8 mouse cellular contexts compared by ENCODE assay signal in genomic region chr17:46678416-46678815, GRCm38 (mm10). TPM values are rescaled to one million over a fixed set of nuclear protein-coding genes. Genes with fewer than 3 reads are reported as not detected.
DNase-seq lines count a peak whose midpoint lies in the region; ATAC-seq and TF ChIP-seq lines count a peak whose summit lies in the region.

Gene Mea1, plus strand, starts transcription at chr17:46678793.

- no peaks in the 10 kb centered on the region for H3K27me3 ChIP-seq in testis, adult 2 months (ENCODE audit: control insufficient read depth, insufficient read depth, low read length)
- H3K27me3 ChIP-seq in forebrain, embryonic 15.5 days, result no peaks in the 10 kb centered on the region

- TF ChIP-seq CTCF in testis, adult 2 months (IDR thresholded peaks at IDR 0.05; ENCODE audit: control insufficient read depth, insufficient read depth, insufficient replicate concordance, low read depth, low read length), result no peak

- TF ChIP-seq POLR2A in testis, adult 2 months (IDR thresholded peaks at IDR 0.05; ENCODE audit: control insufficient read depth, low read depth, low read length), result no peak; the same call in 1 of the 2 replicates

- peak within 1 kb of the TSS; percentile 86 for H3K27ac ChIP-seq in testis, adult 2 months (ENCODE audit: control insufficient read depth, insufficient read depth, low read depth, low read length)
- no peak within 1 kb of the TSS for H3K27ac ChIP-seq in forebrain, embryonic 15.5 days (replicated peaks)

- peak within 1 kb of the TSS; percentile 96 for H3K4me3 ChIP-seq in testis, adult 2 months (ENCODE audit: control insufficient read depth, low read depth, low read length)
- peak within 1 kb of the TSS; percentile 99 for H3K4me3 ChIP-seq in forebrain, embryonic 15.5 days

- peaks cover 12% of the 10 kb centered on the region for H3K4me1 ChIP-seq in testis, adult 2 months (ENCODE audit: control insufficient read depth, insufficient read depth, low read length)
- peaks cover 37% of the 10 kb centered on the region for H3K4me1 ChIP-seq in forebrain, embryonic 15.5 days

- peaks cover 5% of the 10 kb centered on the region for H3K36me3 ChIP-seq in testis, adult 2 months (ENCODE audit: control insufficient read depth, insufficient read depth, low read length)
- H3K36me3 ChIP-seq in forebrain, embryonic 15.5 days, result peaks cover 39% of the 10 kb centered on the region

- 92% methylated on average over 8 of the region's 9 CpGs for WGBS in forebrain, embryonic 15.5 days

- H3K9me3 ChIP-seq in forebrain, embryonic 15.5 days, result no peaks in the 10 kb centered on the region

- peak within 1 kb of the TSS; percentile 62 for H3K4me2 ChIP-seq in forebrain, embryonic 15.5 days (replicated peaks)

- no peak for ATAC-seq in forebrain, embryonic 15.5 days (replicated peaks)
- no peak for ATAC-seq in hematopoietic stem cell, adult 5-6 weeks (replicated peaks in 1 of 2; ENCODE audit: insufficient read depth in 1 of 2, low FRiP score in 2 of 2, low TSS enrichment in 1 of 2, low read depth in 1 of 2, poor library complexity in 2 of 2, severe bottlenecking in 2 of 2)
- ATAC-seq in megakaryocyte progenitor cell, adult 5-6 weeks (replicated peaks; ENCODE audit: poor library complexity), result no peak

- DNase-seq in testis, postnatal 10 days (ENCODE audit: low spot score), result no peak
- DNase-seq in left cerebral cortex, postnatal 14 days (ENCODE audit: low spot score in 2 of 2), result no peak
- DNase-seq in spleen, postnatal 10 days (ENCODE audit: low spot score in 2 of 2), result no peak
- DNase-seq in thymus, adult 18-20 months, result no peak

- intact Hi-C loops in left cerebral cortex, postnatal 14 days (cut with DNase I), result no loop called here

- peak within 1 kb of the TSS; percentile 80 for H3K9ac ChIP-seq in forebrain, embryonic 15.5 days (replicated peaks)

RNA-seq across cellular contexts. Expression of gene Mea1, which starts in this region (rescaled TPM):
- polyA plus RNA-seq in testis, adult 2 months (2012; rRNA removed), result 1,562 and 1,699 TPM in 2 replicates
- polyA plus RNA-seq in forebrain, embryonic 15.5 days (2015; fragmentation: Nextera tagmentation; extraction: Ambion mirVana), result 214 and 222 TPM in 2 replicates
- total RNA-seq in hematopoietic stem cell, adult 5-6 weeks (2017), result 53.3 and 74.4 TPM in 2 replicates
- total RNA-seq in left cerebral cortex, postnatal 14 days (2021), result 100 to 1,000 TPM; 105 to 120 TPM
- total RNA-seq in megakaryocyte progenitor cell, adult 5-6 weeks (2015), result 47.6 and 53.5 TPM in 2 replicates
- 74.9 and 77.6 TPM in 2 replicates for total RNA-seq in megakaryocyte progenitor cell, adult 5-6 weeks (2017)
